Mouse (Mus musculus): ENCODE data around the gene Pald1. TPM values are rescaled to one million over a fixed set of nuclear protein-coding genes. Genes with fewer than 3 reads are reported as not detected.

The Pald1 gene
- total and polyA plus RNA-seq, 3 experiments, result 2.9 to 6.4 TPM; not detected in 1

DNA sequence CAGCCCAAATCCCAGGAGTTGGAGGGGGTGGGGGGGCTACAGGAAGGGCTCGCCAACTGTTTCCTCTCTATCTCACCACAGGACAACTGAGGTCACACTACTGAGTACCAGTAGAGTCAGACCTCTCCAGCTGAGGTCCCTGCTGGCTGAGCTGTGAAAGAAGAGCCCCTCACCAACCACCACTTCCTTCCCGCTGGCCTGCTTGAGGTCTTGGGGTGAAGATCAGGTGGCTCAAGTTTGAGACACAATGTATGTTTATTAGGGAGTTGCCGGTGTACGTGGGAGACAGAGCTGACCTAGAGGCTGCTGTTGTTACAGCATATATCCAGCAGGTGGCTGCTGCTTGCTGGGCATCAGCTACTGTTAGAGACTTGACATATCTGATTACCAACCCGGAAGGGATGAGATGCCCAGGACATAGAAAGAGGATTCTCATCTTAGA, 107.6 kb downstream of the Pald1 start:
- peak; percentile 28 for DNase-seq (ENCODE audit: low read depth, low spot score)
- Histone ChIP-seq H3K9me3 (replicated peaks; ENCODE audit: insufficient read depth, low read length) (no peaks in the 10 kb centered on the region), H3K79me2 (ENCODE audit: control insufficient read depth, insufficient read depth, low read length, poor library complexity) (no peaks in the 10 kb centered on the region), H3K4me3 (ENCODE audit: control insufficient read depth in 1 of 2, insufficient read depth in 1 of 2, low read depth in 2 of 2, low read length in 2 of 2) (no peak overlapping the region), H3K27me3 (ENCODE audit: control insufficient read depth in 1 of 2, insufficient read depth in 2 of 2, low read length in 2 of 2) (peaks cover 0 to 2% of the 10 kb centered on the region in 2 experiments; a peak in 2 of 4 replicates), H3K4me1 (ENCODE audit: control insufficient read depth in 1 of 2, insufficient read depth in 2 of 2, low read length in 2 of 2) (no peaks in the 10 kb centered on the region), H3K36me3 (ENCODE audit: control insufficient read depth in 1 of 2, insufficient read depth in 2 of 2, low read length in 2 of 2) (no peaks in the 10 kb centered on the region), H3K9ac (ENCODE audit: control insufficient read depth, low read depth, low read length, poor library complexity, severe bottlenecking) (no peak overlapping the region), H3K27ac (ENCODE audit: control insufficient read depth, low read depth, low read length) (no peak overlapping the region)
- TF ChIP-seq CTCF (IDR thresholded peaks at IDR 0.05 in 2 of 3, conservative IDR thresholded peaks at IDR 0.05 in 1 of 3; ENCODE audit: control insufficient read depth in 1 of 3, insufficient read depth in 1 of 3, low read depth in 2 of 3, low read length in 3 of 3, poor library complexity in 1 of 3, severe bottlenecking in 1 of 3) (peak; percentile 47 to 66 (median 56)), CHD1 (IDR thresholded peaks at IDR 0.05; ENCODE audit: low read depth, low read length) (no peak), RAD21 (IDR thresholded peaks at IDR 0.05; ENCODE audit: low read depth, low read length) (peak; percentile 25), E2F4 (IDR thresholded peaks at IDR 0.05; ENCODE audit: borderline replicate concordance, low read depth, low read length) (no peak), ZNF384 (IDR thresholded peaks at IDR 0.05; ENCODE audit: low read depth, low read length) (no peak), SMC3 (IDR thresholded peaks at IDR 0.05; ENCODE audit: low read depth, low read length) (peak; percentile 54)

- DNase-seq (ENCODE audit: low read depth, low spot score), result no peak
- Histone ChIP-seq H3K4me1 (ENCODE audit: control insufficient read depth in 1 of 2, insufficient read depth in 2 of 2, low read length in 2 of 2) (no peaks in the 10 kb centered on the region), H3K27ac (ENCODE audit: control insufficient read depth, low read depth, low read length) (no peak overlapping the region), H3K36me3 (ENCODE audit: control insufficient read depth in 1 of 2, insufficient read depth in 2 of 2, low read length in 2 of 2) (no peaks in the 10 kb centered on the region), H3K79me2 (ENCODE audit: control insufficient read depth, insufficient read depth, low read length, poor library complexity) (no peaks in the 10 kb centered on the region), H3K9ac (ENCODE audit: control insufficient read depth, low read depth, low read length, poor library complexity, severe bottlenecking) (no peak overlapping the region), H3K4me3 (ENCODE audit: control insufficient read depth in 1 of 2, insufficient read depth in 1 of 2, low read depth in 2 of 2, low read length in 2 of 2) (no peak overlapping the region), H3K27me3 (ENCODE audit: control insufficient read depth in 1 of 2, insufficient read depth in 2 of 2, low read length in 2 of 2) (peaks cover 0 to 2% of the 10 kb centered on the region in 2 experiments; a peak in 2 of 4 replicates), H3K9me3 (replicated peaks; ENCODE audit: insufficient read depth, low read length) (no peaks in the 10 kb centered on the region)
- TF ChIP-seq ZKSCAN1 (IDR thresholded peaks at IDR 0.05; ENCODE audit: low read depth, low read length), result no peak
- no peak for TF ChIP-seq GABPA (IDR thresholded peaks at IDR 0.05; ENCODE audit: low read depth, low read length)
- no peak for TF ChIP-seq POLR2AphosphoS5 (IDR thresholded peaks at IDR 0.05; ENCODE audit: borderline replicate concordance, low read depth, low read length)
- no peak for TF ChIP-seq RCOR1 (IDR thresholded peaks at IDR 0.05; ENCODE audit: low read depth, low read length)
- TF ChIP-seq CTCF (IDR thresholded peaks at IDR 0.05 in 2 of 3, conservative IDR thresholded peaks at IDR 0.05 in 1 of 3; ENCODE audit: control insufficient read depth in 1 of 3, insufficient read depth in 1 of 3, low read depth in 2 of 3, low read length in 3 of 3, poor library complexity in 1 of 3, severe bottlenecking in 1 of 3), result no peak
- no peak for TF ChIP-seq SIN3A (IDR thresholded peaks at IDR 0.05; ENCODE audit: low read length)
- no peak for TF ChIP-seq ZNF384 (IDR thresholded peaks at IDR 0.05; ENCODE audit: low read depth, low read length)
- TF ChIP-seq POLR2A (IDR thresholded peaks at IDR 0.05; ENCODE audit: control insufficient read depth in 1 of 2, insufficient read depth in 1 of 2, low read depth in 1 of 2, low read length in 2 of 2, poor library complexity in 1 of 2), result no peak
- no peak for TF ChIP-seq TBP (IDR thresholded peaks at IDR 0.05; ENCODE audit: low read depth, low read length)
- no peak for TF ChIP-seq RAD21 (IDR thresholded peaks at IDR 0.05; ENCODE audit: low read depth, low read length)
- TF ChIP-seq E2F4 (IDR thresholded peaks at IDR 0.05; ENCODE audit: borderline replicate concordance, low read depth, low read length), result no peak
- TF ChIP-seq SMC3 (IDR thresholded peaks at IDR 0.05; ENCODE audit: low read depth, low read length), result no peak
- TF ChIP-seq MAZ (IDR thresholded peaks at IDR 0.05; ENCODE audit: low read depth, low read length), result no peak
- no peak for TF ChIP-seq ETS1 (IDR thresholded peaks at IDR 0.05; ENCODE audit: low read depth, low read length)
- TF ChIP-seq HCFC1 (IDR thresholded peaks at IDR 0.05; ENCODE audit: low read depth, low read length), result no peak
- no peak for TF ChIP-seq MAX (IDR thresholded peaks at IDR 0.05; ENCODE audit: low read length)
- no peak for TF ChIP-seq POLR2AphosphoS2 (IDR thresholded peaks at IDR 0.05; ENCODE audit: low read length)
- TF ChIP-seq MEF2A (IDR thresholded peaks at IDR 0.05; ENCODE audit: extremely low read depth, insufficient replicate concordance, low read depth, low read length, poor library complexity, severe bottlenecking), result no peak
- no peak for TF ChIP-seq TAL1 (IDR thresholded peaks at IDR 0.05; ENCODE audit: low read length)
These were observed 108.8 kb downstream of the Pald1 start for GRCm38 (mm10) chr10:61274532-61274931.

Measured in MEL (cell line).